Mouse (Mus musculus) cortical plate, adult 2 months (tissue): ENCODE data around the gene Usf3.

Source experiments
- CTCF ChIP-seq: fragments of 200-500 bp; IDR thresholded peaks from 2 replicates; pipeline ENCODE4 v1.5.1; 2011; ENCODE audit warnings: mild to moderate bottlenecking, control low read depth, low read length; ENCODE audit not compliant: insufficient read depth; ENCODE audit errors: extremely low read depth
- POLR2A ChIP-seq: fragments of 200-500 bp; IDR thresholded peaks from 2 replicates; pipeline ENCODE4 v1.6.1; 2011; ENCODE audit warnings: mild to moderate bottlenecking, low read length, control low read depth; ENCODE audit not compliant: insufficient read depth; ENCODE audit errors: extremely low read depth

DNA sequence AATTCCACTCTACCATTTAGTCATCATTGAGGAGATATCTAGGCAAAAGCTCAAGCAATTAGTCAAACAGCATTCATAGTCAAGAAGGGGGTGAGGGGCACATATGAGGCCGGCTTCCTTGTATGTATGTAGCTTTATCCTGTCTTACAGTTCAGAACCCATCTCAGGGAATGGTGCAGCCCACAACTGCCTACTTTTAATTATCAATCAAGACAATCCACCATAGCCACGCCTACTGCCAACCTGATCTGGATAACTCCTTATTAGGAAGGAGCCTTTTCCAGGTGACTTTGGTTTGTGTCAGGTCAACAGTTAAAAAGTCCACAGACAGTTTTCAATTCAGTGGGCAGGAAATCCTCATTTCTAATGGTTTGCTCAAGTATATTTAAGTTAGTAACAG lies 47.6 kb upstream of the Usf3 start:
- TF ChIP-seq POLR2A = no peak
- no peak for TF ChIP-seq CTCF
